Mouse (Mus musculus): Measurements from ENCODE around the gene Ccdc177. TPM values are rescaled to one million over a fixed set of nuclear protein-coding genes. Genes with fewer than 3 reads are reported as not detected.

The Ccdc177 gene
- polyA plus RNA-seq, 1 experiment from 2014 or later, result 5.9 TPM

DNA sequence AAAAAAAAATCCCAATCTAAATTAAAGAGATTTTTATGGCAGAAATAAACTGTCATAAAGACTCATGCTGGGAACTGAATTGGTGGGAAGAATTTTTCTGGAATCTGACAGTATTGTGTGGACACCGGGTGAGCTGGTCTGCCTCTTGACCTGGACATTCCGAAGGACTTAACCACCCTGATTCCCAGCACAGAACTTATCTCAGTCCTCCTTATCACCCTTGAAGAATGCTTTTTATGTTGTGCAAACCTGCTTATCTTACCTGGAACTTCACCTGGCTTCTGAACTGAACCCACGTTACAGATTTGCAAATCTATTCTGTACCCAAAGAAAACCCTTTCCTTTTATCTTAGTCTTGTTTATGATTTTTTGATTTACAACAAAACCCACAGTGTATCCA lies 21.7 kb upstream of the Ccdc177 start:
- 85% methylated on average over 3 of the region's 3 CpGs for WGBS
- Histone ChIP-seq H3K27me3 (replicated peaks) (no peaks in the 10 kb centered on the region), H3K27ac (no peak overlapping the region), H3K4me2 (no peak overlapping the region), H3K4me1 (no peaks in the 10 kb centered on the region), H3K9me3 (no peaks in the 10 kb centered on the region), H3K36me3 (replicated peaks) (no peaks in the 10 kb centered on the region), H3K4me3 (no peak overlapping the region), H3K9ac (no peak overlapping the region)
- ATAC-seq (replicated peaks), result no peak

- WGBS, result 91% methylated on average over 4 of the region's 4 CpGs
- no peaks in the 10 kb centered on the region for H3K9me3 ChIP-seq
- H3K27ac ChIP-seq, result no peak overlapping the region
- H3K9ac ChIP-seq, result no peak overlapping the region
- H3K36me3 ChIP-seq (replicated peaks), result no peaks in the 10 kb centered on the region
- no peaks in the 10 kb centered on the region for H3K4me1 ChIP-seq
- no peaks in the 10 kb centered on the region for H3K27me3 ChIP-seq (replicated peaks)
- H3K4me2 ChIP-seq, result no peak overlapping the region
- H3K4me3 ChIP-seq, result no peak overlapping the region
- no peak for ATAC-seq (replicated peaks)
Measured at GRCm38 (mm10) chr12:80779760-80780159, 19.3 kb upstream of the Ccdc177 start.

GRCm38 (mm10) chr12:80778188-80778936 lies 17.9 kb upstream of the Ccdc177 start:
- Histone ChIP-seq H3K27me3 (replicated peaks) (no peaks in the 10 kb centered on the region), H3K4me2 (no peak overlapping the region), H3K27ac (no peak overlapping the region; the same call in 1 of the 2 replicates), H3K9me3 (no peaks in the 10 kb centered on the region), H3K4me3 (no peak overlapping the region), H3K36me3 (replicated peaks) (no peaks in the 10 kb centered on the region), H3K9ac (no peak overlapping the region), H3K4me1 (no peaks in the 10 kb centered on the region)
- 78% methylated on average over 16 of the region's 16 CpGs for WGBS
- ATAC-seq (replicated peaks), result no peak

GRCm38 (mm10) chr12:80776046-80776634 lies 15.7 kb upstream of the Ccdc177 start:
- H3K27ac ChIP-seq, result no peak overlapping the region
- H3K9me3 ChIP-seq, result no peaks in the 10 kb centered on the region
- 96% methylated on average over 4 of the region's 4 CpGs for WGBS
- H3K4me1 ChIP-seq, result no peaks in the 10 kb centered on the region
- H3K27me3 ChIP-seq (replicated peaks), result no peaks in the 10 kb centered on the region
- no peaks in the 10 kb centered on the region for H3K36me3 ChIP-seq (replicated peaks)
- H3K9ac ChIP-seq, result no peak overlapping the region
- H3K4me2 ChIP-seq, result no peak overlapping the region
- no peak for ATAC-seq (replicated peaks)
- no peak overlapping the region for H3K4me3 ChIP-seq

GRCm38 (mm10) chr12:80774786-80775185 lies 14.3 kb upstream of the Ccdc177 start:
- Histone ChIP-seq H3K4me2 (no peak overlapping the region), H3K27ac (no peak overlapping the region), H3K27me3 (replicated peaks) (no peaks in the 10 kb centered on the region), H3K9me3 (no peaks in the 10 kb centered on the region), H3K36me3 (replicated peaks) (no peaks in the 10 kb centered on the region), H3K4me3 (no peak overlapping the region), H3K9ac (no peak overlapping the region), H3K4me1 (0 out of 2 replicates have a peak, but pooled peaks cover under 1% of the 10 kb centered on the region)
- no peak for ATAC-seq (replicated peaks)
- 61% methylated on average over 7 of the region's 7 CpGs for WGBS

GRCm38 (mm10) chr12:80769697-80770096 lies 9.2 kb upstream of the Ccdc177 start:
- Histone ChIP-seq H3K36me3 (replicated peaks) (no peaks in the 10 kb centered on the region), H3K9ac (no peak overlapping the region), H3K4me3 (no peak overlapping the region), H3K4me1 (0 out of 2 replicates have a peak, but pooled peaks cover 2% of the 10 kb centered on the region), H3K27ac (no peak overlapping the region), H3K4me2 (0 out of 2 replicates have a peak overlapping the region, but pooled peaks have one; percentile 30), H3K9me3 (no peaks in the 10 kb centered on the region), H3K27me3 (replicated peaks) (no peaks in the 10 kb centered on the region)
- ATAC-seq (replicated peaks), result peak; percentile 66; the same call in 1 of the 2 replicates
- 19% methylated on average over 11 of the region's 11 CpGs for WGBS

GRCm38 (mm10) chr12:80764116-80764515 lies 3.6 kb upstream of the Ccdc177 start:
- H3K4me3 ChIP-seq, result no peak overlapping the region
- no peak overlapping the region for H3K27ac ChIP-seq
- H3K9ac ChIP-seq, result no peak overlapping the region
- H3K36me3 ChIP-seq (replicated peaks), result no peaks in the 10 kb centered on the region
- peaks cover 10% of the 10 kb centered on the region for H3K4me1 ChIP-seq
- ATAC-seq (replicated peaks), result no peak
- whole genome bisulfite sequencing, result 81% methylated on average over 4 of the region's 4 CpGs
- H3K9me3 ChIP-seq, result no peaks in the 10 kb centered on the region
- H3K27me3 ChIP-seq (replicated peaks), result no peaks in the 10 kb centered on the region
- no peak overlapping the region for H3K4me2 ChIP-seq

DNA sequence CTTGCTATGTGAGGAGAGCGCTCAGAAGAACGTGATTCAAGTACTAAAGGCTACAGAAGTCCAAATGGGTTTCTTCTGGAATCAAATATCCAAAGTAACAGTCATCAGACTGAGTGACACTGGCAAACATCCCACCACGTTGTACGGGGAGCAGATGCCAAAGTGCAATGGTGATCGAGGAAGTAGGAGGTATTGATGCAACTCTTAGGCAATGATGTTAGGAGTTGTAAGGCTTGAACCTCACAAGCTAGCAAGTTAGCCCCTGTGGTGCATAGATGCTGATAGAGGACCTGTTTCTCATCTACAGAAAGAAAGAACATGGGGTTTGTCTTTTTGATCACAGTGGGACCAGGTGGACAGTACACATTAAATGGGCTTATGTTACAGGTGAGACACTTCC lies 2.5 kb upstream of the Ccdc177 start:
- Histone ChIP-seq H3K9ac (no peak overlapping the region), H3K36me3 (replicated peaks) (peaks cover 10% of the 10 kb centered on the region), H3K4me1 (peaks cover 20% of the 10 kb centered on the region), H3K27me3 (replicated peaks) (no peaks in the 10 kb centered on the region), H3K27ac (no peak overlapping the region), H3K9me3 (peaks cover 5% of the 10 kb centered on the region; the same call in 1 of the 2 replicates), H3K4me2 (no peak overlapping the region), H3K4me3 (no peak overlapping the region)
- ATAC-seq (replicated peaks), result no peak
- WGBS, result 92% methylated on average over 5 of the region's 5 CpGs

GRCm38 (mm10) chr12:80759713-80760395 lies 633 bp downstream of the Ccdc177 start:
- Histone ChIP-seq H3K4me1 (peaks cover 25% of the 10 kb centered on the region), H3K4me2 (peak overlapping the region; percentile 79), H3K27ac (peak overlapping the region; percentile 98), H3K4me3 (peak overlapping the region; percentile 70), H3K9ac (peak overlapping the region; percentile 94), H3K36me3 (replicated peaks) (peaks cover 41% of the 10 kb centered on the region), H3K27me3 (replicated peaks) (no peaks in the 10 kb centered on the region), H3K9me3 (peaks cover 20% of the 10 kb centered on the region)
- peak; percentile 67 for ATAC-seq (replicated peaks)
- WGBS, result 2% methylated on average over 22 of the region's 22 CpGs

GRCm38 (mm10) chr12:80759387-80759712 lies 1.1 kb downstream of the Ccdc177 start:
- peaks cover 45% of the 10 kb centered on the region for H3K36me3 ChIP-seq (replicated peaks)
- no peaks in the 10 kb centered on the region for H3K27me3 ChIP-seq (replicated peaks)
- H3K4me3 ChIP-seq, result peak overlapping the region; percentile 70
- peaks cover 20% of the 10 kb centered on the region for H3K9me3 ChIP-seq
- H3K4me2 ChIP-seq, result peak overlapping the region; percentile 79
- H3K27ac ChIP-seq, result peak overlapping the region; percentile 98
- 2% methylated on average over 13 of the region's 13 CpGs for WGBS
- ATAC-seq (replicated peaks), result peak; percentile 17; the same call in 1 of the 2 replicates
- peaks cover 25% of the 10 kb centered on the region for H3K4me1 ChIP-seq
- H3K9ac ChIP-seq, result peak overlapping the region; percentile 94

DNA sequence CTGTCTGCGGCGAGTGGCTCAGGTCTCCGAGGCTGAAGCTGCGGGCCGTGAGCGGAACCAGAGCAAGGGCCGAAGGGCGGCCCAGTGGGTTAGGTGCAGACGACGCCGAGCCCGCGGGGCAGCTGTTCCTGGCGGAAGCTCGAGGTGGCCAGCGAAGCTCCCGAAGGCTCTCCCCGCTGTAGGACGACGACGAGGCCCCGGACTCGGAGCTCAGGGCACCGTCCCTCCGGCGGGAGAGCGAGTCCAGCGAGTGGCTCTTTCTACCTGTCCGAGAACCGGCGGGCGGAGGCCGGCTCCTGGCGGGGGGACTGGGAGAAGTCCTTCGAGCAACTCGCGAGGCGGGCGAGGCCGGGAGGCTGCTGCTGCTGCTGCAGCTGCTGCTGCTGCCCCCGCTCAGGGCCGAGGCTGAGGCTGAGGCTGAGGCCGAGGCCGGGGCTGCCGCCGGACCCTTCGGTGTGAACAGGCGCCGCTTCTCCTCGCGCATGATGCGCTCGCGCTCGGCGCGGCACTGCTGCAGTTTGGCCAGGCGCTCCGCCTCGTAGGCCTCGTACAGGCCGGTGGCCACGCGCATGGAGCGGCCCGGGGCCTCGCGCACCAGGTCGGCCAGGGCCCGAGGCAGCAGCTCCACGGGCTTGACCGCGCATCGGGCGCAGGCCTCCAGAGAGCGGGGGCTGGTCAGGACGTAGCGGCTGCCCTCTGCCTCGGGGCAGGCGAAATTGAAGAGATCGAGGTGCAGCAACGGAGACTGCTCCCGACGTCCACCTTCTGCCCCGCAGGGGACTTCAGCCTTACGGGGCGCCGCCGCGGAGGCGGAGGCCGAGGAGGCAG lies 1.7 kb downstream of the Ccdc177 start:
- Histone ChIP-seq H3K4me1 (peaks cover 25% of the 10 kb centered on the region), H3K4me3 (peak overlapping the region; percentile 70), H3K9me3 (peaks cover 20% of the 10 kb centered on the region), H3K27me3 (replicated peaks) (no peaks in the 10 kb centered on the region), H3K27ac (peak overlapping the region; percentile 98), H3K9ac (peak overlapping the region; percentile 94), H3K36me3 (replicated peaks) (peaks cover 48% of the 10 kb centered on the region), H3K4me2 (peak overlapping the region; percentile 79)
- ATAC-seq (replicated peaks), result peak; percentile 16; the same call in 1 of the 2 replicates
- 37% methylated on average over 92 of the region's 92 CpGs for WGBS

All from midbrain, embryonic 15.5 days (tissue).